Mouse (Mus musculus) embryonic stem cell, embryonic (primary cell): ENCODE results near the gene Actr6.
"Not testable (repeated sequence)": the region's sequence is repeated elsewhere in the genome, so short reads cannot be mapped to it uniquely, and the experiment has no call there.

Experiments used
- CTCF ChIA-PET, 4 experiments: fragments of 300-600 bp in 2 of 4; fragments of 350-600 bp in 2 of 4; sonication (Branson Sonifier 250); formaldehyde crosslinking; loops; one replicate each; lab custom pipeline; 2022; ENCODE audit warnings: inconsistent platforms in 2 of 4; lab: Charles Lee
- POLR2A ChIA-PET, 4 experiments: fragments of 300-600 bp in 2 of 4; fragments of 350-600 bp in 2 of 4; sonication (Branson Sonifier 250); formaldehyde crosslinking; loops; one replicate each; lab custom pipeline; 2022; ENCODE audit warnings: antibody characterized with exemption in 4 of 4, inconsistent platforms in 1 of 4; lab: Charles Lee

Actr6 gene

DNA sequence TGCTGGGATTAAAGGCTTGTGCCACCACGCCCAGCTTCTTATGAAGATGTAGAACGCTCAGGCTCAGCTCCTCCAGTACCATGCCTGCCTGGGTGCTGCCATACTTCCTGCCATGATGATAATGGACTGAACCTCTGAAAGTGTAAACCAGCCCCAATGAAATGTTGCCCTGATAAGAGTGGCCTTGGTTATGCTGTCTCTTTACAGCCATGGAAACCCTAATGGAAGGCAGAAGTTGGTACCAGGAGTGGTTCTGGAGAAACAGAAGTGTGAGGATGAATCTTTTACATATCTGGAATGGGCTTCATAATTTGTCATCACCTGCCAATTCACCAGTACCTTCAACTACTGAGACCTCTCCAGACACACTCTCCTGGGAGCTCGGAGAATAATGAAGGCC lies 34.1 kb downstream of the Actr6 start:
- POLR2A ChIA-PET: interaction anchor here in 2 of 4 experiments (0.7 kb wide), 2 partner anchors 26 to 123 kb away, joined by 6 to 11 read pairs; no protein-coding TSS in a partner anchor
- CTCF ChIA-PET: no interaction called here

GRCm38 (mm10) chr10:89696270-89696669 lies 35.8 kb downstream of the Actr6 start:
- CTCF ChIA-PET, POLR2A ChIA-PET: not testable (repeated sequence)

DNA sequence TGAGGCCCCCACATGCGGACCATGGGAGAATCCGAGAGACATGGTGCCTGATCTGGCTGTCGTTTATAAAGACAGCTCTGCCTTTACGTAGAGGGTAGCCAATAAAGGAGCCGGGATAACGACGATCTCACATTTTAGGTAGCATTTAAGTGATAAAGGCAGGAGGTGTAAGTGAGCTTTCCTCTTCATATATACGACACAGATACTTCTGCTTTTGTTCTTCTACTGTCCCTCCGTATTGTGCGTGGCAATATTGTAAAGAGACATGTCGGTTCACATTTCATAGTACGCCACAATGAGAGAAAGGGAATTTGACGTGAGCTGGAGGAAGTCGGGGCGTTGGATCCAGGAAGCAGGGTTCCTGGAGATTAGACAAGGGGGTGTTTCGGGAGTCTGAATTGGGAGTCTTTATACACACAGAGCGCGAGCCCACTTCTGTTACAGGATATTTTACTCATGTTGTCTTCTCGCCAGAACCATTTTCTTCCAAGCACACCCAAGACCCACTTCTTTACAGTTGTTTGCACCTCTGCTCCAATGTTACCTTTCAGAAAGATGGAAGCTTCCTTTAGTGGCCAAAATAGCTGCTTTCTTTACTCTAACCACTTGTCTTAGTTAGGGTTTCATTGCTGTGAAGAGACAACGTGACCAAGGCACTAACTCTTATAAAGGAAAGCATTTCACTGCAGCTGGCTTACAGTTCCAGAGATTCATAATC lies 36.7 kb downstream of the Actr6 start:
- POLR2A ChIA-PET: interaction anchor here in 3 of 4 experiments (0.6 to 1.4 kb wide), 3 partner anchors 9 to 1199 kb away, joined by 3 to 7 read pairs (median 3); partner anchors contain the start of gene Scyl2 (in 1 of the 3)
- CTCF ChIA-PET: interaction anchor here in 2 of 4 experiments (0.6 to 1.2 kb wide), 3 partner anchors 9 to 212 kb away, joined by 3 to 13 read pairs (median 3); no protein-coding TSS in a partner anchor

DNA sequence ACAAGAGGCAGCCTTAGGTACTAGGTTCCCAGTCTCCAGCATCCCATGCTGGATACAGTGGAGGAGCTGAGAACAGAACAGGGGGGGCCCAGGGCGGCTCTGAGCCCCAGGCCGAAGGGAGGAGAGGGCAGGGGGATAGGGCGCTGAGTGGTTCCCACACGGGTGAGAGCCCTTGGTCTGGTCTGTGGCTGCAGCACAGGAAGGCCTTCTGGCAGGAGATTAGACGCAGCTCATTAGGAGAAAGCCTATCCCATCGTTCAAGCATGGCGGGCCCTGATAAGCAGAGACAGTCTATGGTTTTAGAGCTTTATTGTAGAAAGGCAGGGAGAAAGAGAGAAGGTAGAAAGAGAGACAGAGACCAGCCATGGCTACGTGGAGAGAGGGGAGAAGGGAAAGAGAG lies 42.1 kb downstream of the Actr6 start:
- ChIA-PET CTCF (no interaction called here), POLR2A (interaction anchor here in 1 of 4 experiments (1.6 kb wide), 1 partner anchor 12 kb away, joined by 3 read pairs; no protein-coding TSS in a partner anchor)

- ChIA-PET POLR2A (no interaction called here), CTCF (no interaction called here)
Observed at GRCm38 (mm10) chr10:89687455-89687854, 44.6 kb downstream of the Actr6 start.

GRCm38 (mm10) chr10:89686139-89686808 lies 45.8 kb downstream of the Actr6 start, which contains the start of gene Scyl2:
Scyl2 (minus strand) TSS chr10:89686285.
- ChIA-PET POLR2A (interaction anchor here in 3 of 4 experiments (0.6 to 2.2 kb wide), 11 partner anchors 9 to 265 kb away, joined by 3 to 7 read pairs (median 3); partner anchors contain the start of genes Uhrf1bp1l (in 2 of the 3), Actr6 (in 1 of the 3) and Gas2l3 (in 1 of the 3)), CTCF (interaction anchor here in 2 of 4 experiments (0.8 to 1.5 kb wide), 2 partner anchors 9 to 290 kb away, joined by 3 to 4 read pairs; no protein-coding TSS in a partner anchor)

DNA sequence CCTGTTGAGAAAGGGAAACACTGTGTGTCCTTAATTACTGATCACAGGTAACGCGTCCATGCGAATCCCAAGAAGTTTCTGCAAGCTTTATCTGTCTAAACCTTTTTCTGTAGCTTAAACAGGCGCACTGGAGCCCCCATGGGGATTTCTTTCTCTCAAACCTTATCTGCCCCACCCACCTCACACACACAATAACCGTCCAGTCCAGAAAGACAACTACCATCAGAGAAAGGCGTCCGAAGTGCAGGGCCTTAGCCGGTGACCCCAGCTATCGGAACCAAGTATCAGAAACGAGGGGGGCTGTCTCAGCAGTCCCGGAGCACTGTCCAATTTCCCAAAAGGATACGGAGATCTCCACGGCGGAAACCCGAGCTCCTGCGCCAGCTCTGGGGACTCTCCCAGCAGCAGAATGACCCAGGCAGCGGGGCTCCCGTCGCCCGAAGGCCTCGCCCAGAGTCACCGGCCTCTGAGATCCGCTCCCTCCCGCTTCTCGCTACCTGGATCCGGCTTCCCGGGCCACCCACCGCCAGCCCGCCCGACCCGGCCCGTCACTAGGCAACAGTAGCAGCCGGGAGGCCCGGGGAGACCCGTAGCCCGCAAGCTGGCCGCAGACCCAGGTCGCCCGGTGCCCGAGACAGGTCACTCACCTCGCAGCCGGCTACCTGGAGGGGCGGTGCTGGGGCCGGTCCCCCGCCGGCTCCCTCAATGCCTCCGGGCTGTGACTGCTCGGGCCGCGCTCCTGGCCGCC lies 46.5 kb downstream of the Actr6 start:
- ChIA-PET CTCF (interaction anchor here in 1 of 4 experiments (1.5 kb wide), 1 partner anchor 290 kb away, joined by 4 read pairs; no protein-coding TSS in a partner anchor), POLR2A (interaction anchor here in 3 of 4 experiments (0.5 to 2.2 kb wide), 13 partner anchors 10 to 1138 kb away, joined by 3 to 7 read pairs (median 3); partner anchors contain the start of genes Uhrf1bp1l (in 2 of the 3), Actr6 (in 1 of the 3) and Gas2l3 (in 1 of the 3))

GRCm38 (mm10) chr10:89682961-89683360 lies 49.1 kb downstream of the Actr6 start:
- CTCF ChIA-PET: no interaction called here

GRCm38 (mm10) chr10:89682157-89682556 lies 49.9 kb downstream of the Actr6 start:
- ChIA-PET CTCF (no interaction called here), POLR2A (no interaction called here)

More at GRCm38 (mm10) chr10:89682961-89683360, 49.1 kb downstream of the Actr6 start:
- POLR2A ChIA-PET: interaction anchor here in 1 of 4 experiments (1.1 kb wide), 2 partner anchors 11 to 22 kb away, joined by 3 read pairs; no protein-coding TSS in a partner anchor

DNA sequence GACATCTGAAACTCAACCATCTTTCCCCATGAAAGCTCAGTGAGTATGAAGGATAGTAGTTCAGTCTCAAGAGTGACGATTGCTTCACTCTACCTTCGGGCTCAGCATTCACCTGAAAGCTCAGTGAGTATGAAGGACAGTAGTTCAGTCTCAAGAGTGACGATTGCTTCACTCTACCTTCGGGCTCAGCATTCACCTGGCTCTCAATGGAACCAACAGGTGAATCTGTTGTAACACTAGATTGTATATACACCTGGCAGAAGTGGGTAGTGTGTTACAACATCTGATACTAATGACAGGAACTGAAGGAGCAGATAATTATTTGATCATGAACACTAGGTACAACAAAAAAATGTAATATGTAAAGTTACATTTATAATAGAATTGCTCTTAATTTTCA lies 50.4 kb downstream of the Actr6 start:
- POLR2A ChIA-PET: no interaction called here

DNA sequence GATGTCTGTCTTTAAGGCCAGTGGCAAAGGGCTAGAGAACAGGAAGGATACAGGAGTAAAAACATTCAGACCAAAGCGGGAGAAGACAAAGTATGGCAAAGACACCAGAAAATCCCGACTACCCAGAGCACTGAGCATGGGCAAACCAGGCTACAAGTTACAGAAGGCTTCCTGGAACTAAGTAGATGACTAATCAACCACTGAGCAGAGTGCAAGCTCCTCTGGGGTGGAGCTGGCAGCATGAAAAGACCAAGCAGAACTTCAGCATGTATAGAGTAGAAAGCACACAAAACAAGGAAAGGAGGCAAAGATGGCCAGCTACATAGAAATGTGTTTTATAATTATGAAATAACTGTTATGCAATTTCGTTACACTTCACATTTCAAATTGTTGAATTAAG lies 51.6 kb downstream of the Actr6 start:
- POLR2A ChIA-PET: interaction anchor here in 1 of 4 experiments (0.6 kb wide), 1 partner anchor 91 kb away, joined by 3 read pairs; no protein-coding TSS in a partner anchor
- CTCF ChIA-PET: no interaction called here

More for the DNA sequence above, 50.4 kb downstream of the Actr6 start:
- CTCF ChIA-PET: no interaction called here

DNA sequence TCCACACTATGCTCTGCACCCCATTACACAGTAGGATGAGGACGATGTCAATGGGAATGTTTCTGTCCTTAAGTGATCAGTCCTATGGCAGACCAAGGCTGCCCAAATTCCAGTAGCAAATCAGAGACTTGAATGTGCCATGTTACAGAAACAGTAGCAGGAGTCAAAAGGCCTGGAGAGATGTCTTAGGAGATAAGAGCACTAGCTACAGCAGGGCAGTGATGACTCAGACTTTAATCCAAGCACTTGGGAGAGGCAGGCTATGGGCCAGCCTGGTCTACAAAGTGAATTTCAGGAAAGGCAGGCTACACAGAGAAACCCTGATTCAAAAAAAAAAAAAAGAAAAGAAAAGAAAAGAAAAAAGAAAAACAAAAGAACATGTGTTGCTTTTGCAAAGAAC lies 52.6 kb downstream of the Actr6 start:
- POLR2A ChIA-PET: no interaction called here

DNA sequence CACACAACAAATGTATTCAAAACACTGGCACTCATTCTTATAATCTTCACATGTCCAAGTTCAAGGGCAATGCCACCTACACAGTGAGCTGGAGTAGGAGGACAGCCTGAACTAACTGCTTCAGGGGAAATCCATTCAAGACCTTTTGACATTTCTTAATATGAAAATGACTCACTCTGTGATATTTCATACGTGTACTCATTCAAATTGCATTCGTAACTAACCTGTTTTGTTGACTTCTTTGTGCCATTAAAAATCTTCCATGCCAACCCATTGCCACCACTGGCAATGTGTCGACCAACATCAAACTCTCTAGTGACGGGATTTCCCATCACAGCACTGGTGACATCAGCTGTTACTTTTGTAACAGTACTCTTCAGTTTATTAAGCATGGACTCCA lies 54.0 kb downstream of the Actr6 start:
- ChIA-PET CTCF (no interaction called here), POLR2A (no interaction called here)

More for the DNA sequence above, 52.6 kb downstream of the Actr6 start:
- CTCF ChIA-PET: no interaction called here

GRCm38 (mm10) chr10:89676609-89677008 lies 55.5 kb downstream of the Actr6 start:
- CTCF ChIA-PET: no interaction called here
- POLR2A ChIA-PET: no interaction called here

DNA sequence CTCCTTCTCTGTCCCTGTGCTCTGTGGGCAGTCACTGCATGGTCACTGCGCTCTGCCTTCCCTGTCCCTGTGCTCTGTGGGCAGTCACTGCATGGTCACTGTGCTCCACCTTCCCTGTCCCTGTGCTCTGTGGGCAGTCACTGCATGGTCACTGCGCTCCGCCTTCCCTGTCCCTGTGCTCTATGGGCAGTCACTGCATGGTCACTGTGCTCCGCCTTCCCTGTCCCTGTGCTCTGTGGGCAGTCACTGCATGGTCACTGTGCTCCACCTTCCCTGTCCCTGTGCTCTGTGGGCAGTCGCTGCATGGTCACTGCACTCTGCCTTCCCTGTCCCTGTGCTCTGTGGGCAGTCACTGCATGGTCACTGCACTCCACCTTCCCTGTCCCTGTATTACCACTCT lies 61.7 kb downstream of the Actr6 start:
- POLR2A ChIA-PET, CTCF ChIA-PET: not testable (repeated sequence)

DNA sequence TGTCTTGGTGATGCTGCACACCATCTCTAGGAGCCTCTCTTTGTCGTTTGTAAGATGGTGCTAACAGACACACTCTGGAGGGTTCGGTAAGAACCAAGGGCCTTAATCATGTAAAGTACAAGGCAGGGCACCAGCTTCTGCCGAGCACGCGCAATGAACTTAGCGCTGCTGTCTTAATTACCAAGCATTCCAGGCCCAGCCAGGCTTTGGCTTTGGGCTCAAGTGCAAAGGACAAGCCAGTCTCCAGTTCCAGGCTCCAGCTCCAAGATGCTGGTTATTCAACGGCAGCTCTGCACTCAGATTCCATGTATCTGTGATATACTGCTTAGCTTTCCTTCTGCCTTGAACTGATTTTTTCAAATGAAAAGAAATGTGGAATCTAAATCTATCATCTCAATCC lies 64.5 kb downstream of the Actr6 start:
- ChIA-PET CTCF (interaction anchor here in 1 of 4 experiments (0.8 kb wide), 1 partner anchor 206 kb away, joined by 4 read pairs; no protein-coding TSS in a partner anchor), POLR2A (interaction anchor here in 2 of 4 experiments (0.5 to 0.6 kb wide), 2 partner anchors 13 to 233 kb away, joined by 3 to 6 read pairs; no protein-coding TSS in a partner anchor)

DNA sequence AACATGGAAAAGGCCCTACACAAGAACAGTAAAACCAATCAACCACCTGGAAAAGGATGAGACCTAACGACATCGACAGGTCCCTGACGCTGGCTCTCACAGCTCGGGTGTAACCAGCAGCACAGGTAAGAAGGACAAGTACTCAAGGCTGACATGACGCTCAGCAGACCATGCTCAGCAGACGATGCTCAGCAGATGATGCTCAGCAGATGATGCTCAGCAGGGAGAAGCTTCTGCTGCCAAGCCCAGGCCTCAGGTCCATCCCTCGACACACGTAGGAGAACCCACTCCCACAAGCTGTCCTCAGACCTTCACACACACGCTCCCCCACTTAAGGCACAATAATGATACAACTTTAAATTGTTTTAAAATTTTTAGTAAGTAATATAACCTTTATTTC lies 66.4 kb downstream of the Actr6 start:
- ChIA-PET CTCF (no interaction called here), POLR2A (interaction anchor here in 1 of 4 experiments (1.3 kb wide), 1 partner anchor 13 kb away, joined by 6 read pairs; no protein-coding TSS in a partner anchor)

DNA sequence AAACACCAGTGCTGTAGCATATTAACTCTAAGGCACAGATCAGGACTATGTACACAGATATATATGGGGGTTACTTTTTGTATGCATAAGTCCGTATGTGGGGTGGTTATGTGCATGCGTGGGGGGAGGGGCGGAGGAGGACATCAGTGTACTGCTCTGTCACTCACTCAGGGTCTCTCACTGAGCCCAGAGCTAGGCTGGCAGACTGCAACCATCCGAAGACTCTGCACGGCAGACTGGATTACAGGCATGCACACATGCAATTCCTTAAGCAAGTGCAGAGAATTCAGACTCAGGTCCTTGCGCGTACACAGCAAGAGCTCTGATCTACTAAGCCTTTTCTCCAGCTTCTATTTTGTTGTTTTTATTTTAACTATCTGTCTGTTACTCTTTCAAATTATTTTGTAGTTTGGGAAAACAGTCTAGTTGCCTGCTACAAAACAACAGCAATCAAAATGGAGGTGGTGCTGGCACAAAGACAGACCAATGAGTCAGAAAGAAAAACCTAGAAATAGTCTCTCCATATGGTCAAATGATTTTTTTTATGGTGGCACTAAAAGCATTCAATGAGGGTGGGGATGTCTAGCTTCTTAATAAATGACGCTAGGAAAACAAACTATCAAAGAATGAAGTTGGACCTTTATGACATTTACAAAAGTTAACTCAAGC lies 67.0 kb downstream of the Actr6 start:
- CTCF ChIA-PET: no interaction called here

More for the DNA sequence above, 67.0 kb downstream of the Actr6 start:
- POLR2A ChIA-PET: interaction anchor here in 1 of 4 experiments (1.3 kb wide), 1 partner anchor 13 kb away, joined by 6 read pairs; no protein-coding TSS in a partner anchor
